Mouse (Mus musculus): ENCODE results near the gene Dtd1. TPM values are rescaled to one million over a fixed set of nuclear protein-coding genes. Genes with fewer than 3 reads are reported as not detected.
A peak's percentile ranks its signal among the peaks of the same experiment; 100 is the strongest.

The Dtd1 gene
- polyA plus RNA-seq, 1 experiment = 68.5 TPM

GRCm38 (mm10) chr2:144709704-144710103 lies 110.0 kb downstream of the Dtd1 start:
- no peak for DNase-seq (ENCODE audit: extremely low spot score in 1 of 2, low spot score in 1 of 2)

- DNase-seq (ENCODE audit: extremely low spot score in 1 of 2, low spot score in 1 of 2) = no peak
Measured at GRCm38 (mm10) chr2:144714596-144714995, 114.9 kb downstream of the Dtd1 start.

GRCm38 (mm10) chr2:144715211-144715768 lies 115.6 kb downstream of the Dtd1 start:
- DNase-seq (ENCODE audit: extremely low spot score in 1 of 2, low spot score in 1 of 2) = no peak

GRCm38 (mm10) chr2:144716248-144716647 lies 116.6 kb downstream of the Dtd1 start:
- no peak for DNase-seq (ENCODE audit: extremely low spot score in 1 of 2, low spot score in 1 of 2)

- no peak for DNase-seq (ENCODE audit: extremely low spot score in 1 of 2, low spot score in 1 of 2)
Measured at GRCm38 (mm10) chr2:144718273-144718672, 118.6 kb downstream of the Dtd1 start.

DNA sequence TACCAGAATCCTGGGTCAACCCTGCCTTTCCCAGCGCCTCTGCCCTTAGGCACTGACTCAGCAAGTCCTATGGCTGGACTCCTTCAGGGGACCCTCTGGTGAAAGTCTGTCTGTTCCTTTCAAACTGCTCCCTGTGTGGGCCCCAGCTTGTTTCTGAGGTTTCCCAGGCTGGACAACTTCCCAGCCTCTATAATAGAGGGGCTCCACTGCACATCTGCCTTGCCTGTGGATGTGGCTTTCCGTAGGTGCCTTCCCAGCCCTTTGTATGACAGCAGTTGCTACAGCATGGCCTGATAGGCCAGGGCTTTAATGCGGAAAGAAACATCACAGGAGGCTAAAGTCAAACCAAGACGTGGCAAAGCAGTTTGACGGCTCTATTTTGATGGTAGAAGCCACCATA lies 119.6 kb downstream of the Dtd1 start:
- DNase-seq (ENCODE audit: extremely low spot score in 1 of 2, low spot score in 1 of 2) = no peak

- no peak for DNase-seq (ENCODE audit: extremely low spot score in 1 of 2, low spot score in 1 of 2)
Measured at GRCm38 (mm10) chr2:144719718-144720117, 120.0 kb downstream of the Dtd1 start.

- no peak for DNase-seq (ENCODE audit: extremely low spot score in 1 of 2, low spot score in 1 of 2)
Measured at GRCm38 (mm10) chr2:144720407-144720959, 120.8 kb downstream of the Dtd1 start.

GRCm38 (mm10) chr2:144724679-144725078 lies 125.0 kb downstream of the Dtd1 start:
- peak in 1 of 2 experiments; percentile 42 for DNase-seq (ENCODE audit: extremely low spot score in 1 of 2, low spot score in 1 of 2)

DNA sequence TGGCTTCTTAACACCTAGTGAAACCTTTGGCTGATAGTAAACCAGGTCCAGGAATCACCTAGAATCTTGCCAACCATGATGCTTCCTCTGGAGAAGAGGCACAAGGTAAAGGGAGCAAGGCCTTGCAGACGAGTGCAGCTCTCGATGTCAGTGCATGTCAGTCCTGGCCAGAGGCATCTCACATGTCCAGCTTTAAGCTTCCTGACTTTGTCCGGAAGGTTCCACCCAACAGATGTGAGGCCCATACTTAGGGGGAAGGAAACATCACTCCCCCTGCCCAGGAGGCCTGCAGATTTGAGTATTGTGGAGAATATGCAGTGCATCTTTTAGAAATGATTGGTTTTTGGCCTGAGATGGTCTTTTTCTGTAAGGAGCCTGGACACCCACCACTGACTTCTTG lies 127.4 kb downstream of the Dtd1 start:
- no peak for DNase-seq (ENCODE audit: extremely low spot score in 1 of 2, low spot score in 1 of 2)

DNA sequence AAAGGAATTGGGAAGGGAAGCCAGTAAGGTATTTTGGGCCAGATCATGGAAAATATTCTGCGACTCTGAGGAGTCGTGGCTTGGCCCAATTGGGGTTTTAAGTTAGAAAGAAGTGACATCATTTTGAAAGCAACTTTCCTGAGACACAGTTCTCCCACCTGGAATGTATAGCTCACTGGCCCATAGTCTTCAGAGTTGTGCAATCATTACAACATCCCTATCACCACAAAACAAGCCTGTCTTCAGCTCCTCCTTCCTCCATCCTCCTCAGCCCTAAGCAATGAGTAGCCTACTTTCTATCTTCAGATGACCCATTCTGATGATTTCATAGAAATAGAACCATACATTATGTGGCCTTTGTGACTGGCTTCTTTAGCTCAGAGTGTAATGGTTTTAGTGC lies 130.1 kb downstream of the Dtd1 start:
- no peak for DNase-seq (ENCODE audit: extremely low spot score in 1 of 2, low spot score in 1 of 2)

- no peak for DNase-seq (ENCODE audit: extremely low spot score in 1 of 2, low spot score in 1 of 2)
Measured at GRCm38 (mm10) chr2:144738161-144738560, 138.5 kb downstream of the Dtd1 start.

- no peak for DNase-seq (ENCODE audit: extremely low spot score in 1 of 2, low spot score in 1 of 2)
Measured at GRCm38 (mm10) chr2:144738576-144738975, 138.9 kb downstream of the Dtd1 start.

DNA sequence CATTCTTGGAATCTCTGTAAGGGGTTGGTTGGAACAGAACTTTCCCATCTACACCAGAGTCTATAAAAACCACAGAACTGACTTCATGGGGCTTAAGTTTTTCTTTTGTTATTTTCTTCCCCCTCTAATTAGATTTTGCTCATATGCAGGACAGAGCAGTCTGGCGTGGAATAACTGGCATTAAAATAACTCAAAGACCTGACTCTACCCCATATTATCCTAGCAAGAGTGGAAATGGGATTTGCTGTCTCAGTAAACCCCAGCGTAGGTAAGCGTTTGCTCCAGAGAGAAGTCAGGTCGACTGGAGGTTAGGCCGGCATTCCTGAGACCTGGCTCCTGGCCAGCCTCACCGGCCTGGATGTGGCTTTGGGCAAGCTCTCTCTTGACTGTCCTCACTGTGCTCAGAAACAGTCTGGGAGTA lies 140.9 kb downstream of the Dtd1 start:
- DNase-seq (ENCODE audit: extremely low spot score in 1 of 2, low spot score in 1 of 2) = no peak

- DNase-seq (ENCODE audit: extremely low spot score in 1 of 2, low spot score in 1 of 2) = no peak
Measured at GRCm38 (mm10) chr2:144741973-144742372, 142.3 kb downstream of the Dtd1 start.

DNA sequence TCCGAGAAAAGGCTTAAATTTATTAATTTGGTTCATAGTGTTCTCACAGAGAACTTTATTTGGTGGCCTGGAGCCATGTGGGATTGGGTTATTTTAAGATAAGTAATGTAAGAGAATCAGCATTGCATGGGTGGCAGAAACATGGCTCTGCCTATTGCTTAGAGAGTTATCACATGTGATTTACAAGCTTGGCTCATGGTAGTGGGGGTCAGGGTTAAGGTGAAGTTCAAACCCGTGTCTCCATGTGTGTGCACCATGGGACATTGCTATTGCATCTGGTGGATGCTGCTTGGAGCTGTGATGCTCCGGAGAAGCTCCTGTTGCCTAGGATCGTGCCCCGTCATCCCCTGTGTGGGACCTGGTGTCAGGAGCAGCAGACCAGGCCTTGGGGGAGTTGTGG lies 143.6 kb downstream of the Dtd1 start:
- no peak for DNase-seq (ENCODE audit: extremely low spot score in 1 of 2, low spot score in 1 of 2)

- no peak for DNase-seq (ENCODE audit: extremely low spot score in 1 of 2, low spot score in 1 of 2)
Measured at GRCm38 (mm10) chr2:144745266-144745665, 145.6 kb downstream of the Dtd1 start.

DNA sequence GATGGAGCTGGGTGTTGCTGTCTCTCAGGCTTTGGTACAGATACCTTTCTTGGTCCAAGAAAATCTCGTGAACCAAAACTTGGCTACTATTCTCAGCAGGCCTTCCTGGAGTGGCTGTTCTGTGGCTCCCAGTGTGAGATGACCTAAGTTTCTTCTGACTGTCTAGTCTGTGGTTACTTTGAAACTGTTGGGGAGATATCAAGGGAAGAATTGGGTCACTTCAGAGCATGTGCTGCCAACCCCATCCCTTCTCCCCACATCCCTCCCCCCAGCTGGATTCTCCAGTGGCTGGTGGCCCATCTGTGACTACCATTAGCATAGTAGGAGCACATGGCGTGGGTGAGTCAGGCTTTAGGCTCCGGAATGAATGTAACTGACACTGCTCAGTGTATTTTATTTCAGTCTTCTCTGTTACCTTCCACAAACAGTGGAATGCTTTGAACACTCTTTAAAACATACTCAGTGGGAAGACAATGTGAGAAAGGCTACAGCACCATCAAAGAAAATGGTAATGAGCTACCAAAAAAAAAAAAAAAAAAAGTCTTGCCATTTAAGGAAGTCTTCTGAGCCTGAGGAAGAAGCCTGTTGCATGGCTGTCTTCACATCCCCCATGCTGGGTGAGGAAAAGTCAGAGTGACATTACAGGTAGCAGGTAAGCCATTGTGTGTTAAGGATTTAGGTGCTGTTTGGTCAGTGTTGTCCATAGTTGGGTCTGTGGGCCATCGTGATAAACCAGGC lies 146.5 kb downstream of the Dtd1 start:
- peak; percentile 38 to 49 for DNase-seq (ENCODE audit: extremely low spot score in 1 of 2, low spot score in 1 of 2)

DNA sequence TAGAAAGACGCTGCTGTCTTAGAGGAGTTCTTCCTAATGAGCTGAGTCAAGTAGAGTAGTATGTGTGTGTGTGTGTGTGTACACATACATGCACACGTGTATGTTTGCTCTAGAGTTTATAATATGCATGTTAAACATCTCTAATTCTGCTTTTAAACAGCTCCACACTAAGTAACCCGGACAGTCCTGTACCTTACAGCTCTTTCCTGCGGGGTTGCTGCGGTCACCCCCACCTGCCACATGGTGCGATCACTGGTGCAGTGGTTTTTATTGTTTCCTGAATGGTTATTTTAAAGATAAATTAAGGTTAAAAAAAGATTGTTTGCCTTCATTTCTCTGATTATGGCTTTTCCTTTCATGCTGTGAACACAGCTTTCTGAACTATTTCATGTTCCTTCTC lies 153.9 kb downstream of the Dtd1 start:
- no peak for DNase-seq (ENCODE audit: extremely low spot score in 1 of 2, low spot score in 1 of 2)

GRCm38 (mm10) chr2:144755016-144755415 lies 155.3 kb downstream of the Dtd1 start:
- DNase-seq (ENCODE audit: extremely low spot score in 1 of 2, low spot score in 1 of 2) = peak in 1 of 2 experiments; percentile 54

DNA sequence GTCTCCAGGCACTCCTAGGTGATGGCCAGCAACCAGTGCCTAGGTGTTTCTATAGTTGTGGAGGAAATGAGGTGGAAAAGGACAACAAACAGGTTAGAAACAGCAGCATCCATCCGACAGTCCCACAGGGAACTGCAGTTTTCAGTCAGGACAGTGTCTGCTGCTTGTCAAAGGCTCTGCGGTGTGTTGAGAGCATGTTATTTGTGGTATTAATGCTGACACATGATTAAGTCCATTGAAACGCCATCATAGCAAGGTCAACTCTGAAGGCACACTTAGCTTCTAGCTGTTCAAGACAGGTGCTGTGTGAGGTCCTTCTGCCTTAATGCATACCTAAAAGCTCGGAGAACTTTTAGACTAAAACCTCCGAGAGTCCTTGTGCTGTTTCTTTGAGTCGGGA lies 161.0 kb downstream of the Dtd1 start:
- DNase-seq (ENCODE audit: extremely low spot score in 1 of 2, low spot score in 1 of 2) = no peak

- no peak for DNase-seq (ENCODE audit: extremely low spot score in 1 of 2, low spot score in 1 of 2)
Measured at GRCm38 (mm10) chr2:144763706-144764105, 164.0 kb downstream of the Dtd1 start.

All from frontal cortex, adult 2 months (tissue).